Mouse (Mus musculus) limb, embryonic 12.5 days (tissue): ENCODE measurements around the gene Slc6a18. TPM values are rescaled to one million over a fixed set of nuclear protein-coding genes. Genes with fewer than 3 reads are reported as not detected.
A peak's percentile ranks its signal among the peaks of the same experiment; 100 is the strongest.

ENCODE experiments used
- ATAC-seq: fragments of 200-750 bp; cut with Nextera tagmentation; 2 replicates; pipeline ENCODE4 v1.8.0; 2017; ENCODE audit warnings: low read depth, moderate TSS enrichment; ENCODE audit not compliant: insufficient number of reproducible peaks, insufficient read depth, low FRiP score, low TSS enrichment
- H3K27ac ChIP-seq: fragments of 300-500 bp; sonication (generic); 2 replicates; pipeline ENCODE4 v1.5.1; 2016; ENCODE audit warnings: mild to moderate bottlenecking, moderate library complexity
- H3K27me3 ChIP-seq: fragments of 300-500 bp; sonication (generic); 2 replicates; pipeline ENCODE4 v1.6.1; 2016; ENCODE audit warnings: mild to moderate bottlenecking, moderate library complexity
- H3K36me3 ChIP-seq: fragments of 300-500 bp; sonication (generic); 2 replicates; pipeline ENCODE4 v1.6.1; 2016; ENCODE audit warnings: mild to moderate bottlenecking, moderate library complexity
- H3K4me1 ChIP-seq: fragments of 300-500 bp; sonication (generic); replicated peaks from 2 replicates; pipeline ENCODE4 v1.6.1; 2016
- H3K4me2 ChIP-seq: fragments of 300-500 bp; sonication (generic); 2 replicates; pipeline ENCODE4 v1.6.1; 2016; ENCODE audit warnings: mild to moderate bottlenecking, moderate library complexity
- H3K4me3 ChIP-seq: fragments of 300-500 bp; sonication (generic); replicated peaks from 2 replicates; pipeline ENCODE4 v1.5.1; 2016; ENCODE audit warnings: mild to moderate bottlenecking
- H3K9ac ChIP-seq: fragments of 300-500 bp; sonication (generic); replicated peaks from 2 replicates; pipeline ENCODE4 v1.6.1; 2016; ENCODE audit warnings: mild to moderate bottlenecking, moderate library complexity
- H3K9me3 ChIP-seq: fragments of 300-500 bp; sonication (generic); 2 replicates; pipeline ENCODE4 v1.6.1; 2016; ENCODE audit warnings: mild to moderate bottlenecking, moderate library complexity
- WGBS: fragments of 180-500 bp; shearing (Covaris S2); methylation state at CpG from one replicate; pipeline ENCODE4 v1.1.7; 2016; 5-methylcytosine and 5-hydroxymethylcytosine counted together
- polyA plus RNA-seq: library from polyadenylated mRNA; unstranded; fragments of >200 nt; fragmentation: Nextera tagmentation; extraction: Ambion mirVana; gene quantifications from 2 replicates; pipeline ENCODE4 v1.2.1, GENCODE M21; 2016

The Slc6a18 gene
- polyA plus RNA-seq, 1 experiment from 2014 or later, result not detected

- no peaks in the 10 kb centered on the region for H3K4me1 ChIP-seq
- H3K4me2 ChIP-seq, result no peak overlapping the region
- WGBS, result 90% methylated on average over 4 of the region's 4 CpGs
- H3K9me3 ChIP-seq, result no peaks in the 10 kb centered on the region
- peaks cover 63% of the 10 kb centered on the region for H3K36me3 ChIP-seq
- H3K27me3 ChIP-seq, result no peaks in the 10 kb centered on the region
- no peak overlapping the region for H3K27ac ChIP-seq
- H3K9ac ChIP-seq, result no peak overlapping the region
- no peak for ATAC-seq
- no peak overlapping the region for H3K4me3 ChIP-seq
Observed at GRCm38 (mm10) chr13:73641296-73641695, 36.5 kb downstream of the Slc6a18 start.

GRCm38 (mm10) chr13:73637826-73638225, 40.0 kb downstream of the Slc6a18 start:
- 81% methylated on average over 5 of the region's 6 CpGs for WGBS
- ATAC-seq, result no peak
- Histone ChIP-seq H3K9me3 (no peaks in the 10 kb centered on the region), H3K4me1 (no peaks in the 10 kb centered on the region), H3K4me3 (no peak overlapping the region), H3K36me3 (peaks cover 67% of the 10 kb centered on the region), H3K27ac (no peak overlapping the region), H3K27me3 (no peaks in the 10 kb centered on the region), H3K9ac (no peak overlapping the region), H3K4me2 (no peak overlapping the region)

- Histone ChIP-seq H3K27me3 (no peaks in the 10 kb centered on the region), H3K9me3 (no peaks in the 10 kb centered on the region), H3K4me1 (peaks cover 22% of the 10 kb centered on the region), H3K4me2 (no peak overlapping the region), H3K9ac (no peak overlapping the region), H3K4me3 (no peak overlapping the region), H3K36me3 (peaks cover 66% of the 10 kb centered on the region), H3K27ac (no peak overlapping the region)
- WGBS, result 94% methylated on average over 3 of the region's 3 CpGs
- ATAC-seq, result no peak
Observed at GRCm38 (mm10) chr13:73631837-73632236, 46.0 kb downstream of the Slc6a18 start.

- Histone ChIP-seq H3K4me2 (no peak overlapping the region), H3K27ac (no peak overlapping the region), H3K4me3 (no peak overlapping the region), H3K27me3 (no peaks in the 10 kb centered on the region), H3K36me3 (peaks cover 37% of the 10 kb centered on the region), H3K9ac (no peak overlapping the region), H3K9me3 (no peaks in the 10 kb centered on the region), H3K4me1 (peaks cover 22% of the 10 kb centered on the region)
- 90% methylated on average over 11 of the region's 11 CpGs for WGBS
- ATAC-seq, result no peak
Observed at GRCm38 (mm10) chr13:73628586-73629113, 49.2 kb downstream of the Slc6a18 start.

GRCm38 (mm10) chr13:73626745-73627549, 50.9 kb downstream of the Slc6a18 start, which contains the start of gene Tert:
Gene Tert, plus strand, starts transcription at chr13:73626911.
- peaks cover 31% of the 10 kb centered on the region for H3K36me3 ChIP-seq
- no peaks in the 10 kb centered on the region for H3K9me3 ChIP-seq
- peak within 1 kb of the TSS; percentile 69 for H3K4me3 ChIP-seq
- no peaks in the 10 kb centered on the region for H3K27me3 ChIP-seq
- H3K4me1 ChIP-seq, result peaks cover 22% of the 10 kb centered on the region
- peak within 1 kb of the TSS; percentile 82 for H3K9ac ChIP-seq
- 8% methylated on average over 47 of the region's 47 CpGs for WGBS
- peak within 1 kb of the TSS; percentile 45; the same call in 1 of the 2 replicates for H3K27ac ChIP-seq
- peak; percentile 85 for ATAC-seq
- H3K4me2 ChIP-seq, result peak within 1 kb of the TSS; percentile 91

- H3K27me3 ChIP-seq, result no peaks in the 10 kb centered on the region
- WGBS, result 43% methylated on average over 6 of the region's 6 CpGs
- H3K9me3 ChIP-seq, result no peaks in the 10 kb centered on the region
- H3K36me3 ChIP-seq, result peaks cover 37% of the 10 kb centered on the region
- H3K27ac ChIP-seq, result no peak overlapping the region
- peak overlapping the region; percentile 91 for H3K4me2 ChIP-seq
- ATAC-seq, result peak; percentile 60; the same call in 1 of the 2 replicates
- peak overlapping the region; percentile 82; the same call in 1 of the 2 replicates for H3K9ac ChIP-seq
- H3K4me3 ChIP-seq, result peak overlapping the region; percentile 69
- H3K4me1 ChIP-seq, result peaks cover 22% of the 10 kb centered on the region
Observed at GRCm38 (mm10) chr13:73626410-73626744, 51.4 kb downstream of the Slc6a18 start.

- H3K4me1 ChIP-seq, result no peaks in the 10 kb centered on the region
- ATAC-seq, result no peak
- no peaks in the 10 kb centered on the region for H3K9me3 ChIP-seq
- 73% methylated on average over 6 of the region's 6 CpGs for WGBS
- no peak overlapping the region for H3K4me3 ChIP-seq
- peaks cover 65% of the 10 kb centered on the region for H3K36me3 ChIP-seq
- no peak overlapping the region for H3K27ac ChIP-seq
- no peak overlapping the region for H3K4me2 ChIP-seq
- no peaks in the 10 kb centered on the region for H3K27me3 ChIP-seq
- no peak overlapping the region for H3K9ac ChIP-seq
Observed at GRCm38 (mm10) chr13:73620637-73621036, 57.2 kb downstream of the Slc6a18 start.

- no peaks in the 10 kb centered on the region for H3K27me3 ChIP-seq
- no peak for ATAC-seq
- no peak overlapping the region for H3K4me3 ChIP-seq
- no peaks in the 10 kb centered on the region for H3K9me3 ChIP-seq
- H3K4me2 ChIP-seq, result no peak overlapping the region
- 94% methylated on average over 5 of the region's 5 CpGs for WGBS
- H3K27ac ChIP-seq, result no peak overlapping the region
- H3K36me3 ChIP-seq, result peaks cover 87% of the 10 kb centered on the region
- no peak overlapping the region for H3K9ac ChIP-seq
- H3K4me1 ChIP-seq, result no peaks in the 10 kb centered on the region
Observed at GRCm38 (mm10) chr13:73618406-73618805, 59.4 kb downstream of the Slc6a18 start.

Other genes with a start within 250 kb of the Slc6a18 start
- gene Lpcat1, start 210.8 kb downstream of the Slc6a18 start, polyA plus RNA-seq, result 61.2 and 61.7 TPM in 2 replicates
- 0.10 and 0.15 TPM in 2 replicates for gene Slc6a3, start 141.3 kb downstream of the Slc6a18 start, polyA plus RNA-seq
- gene Clptm1l, start 74.0 kb downstream of the Slc6a18 start, polyA plus RNA-seq, result 116 and 121 TPM in 2 replicates
- gene Tert, start 51.1 kb downstream of the Slc6a18 start, polyA plus RNA-seq, result 10.6 and 13.3 TPM in 2 replicates
- gene Slc6a19, start 26.8 kb upstream of the Slc6a18 start, polyA plus RNA-seq, result not detected in 2 replicates
- 42.7 and 48.4 TPM in 2 replicates for gene Slc12a7, start 55.1 kb upstream of the Slc6a18 start, polyA plus RNA-seq
- 57.5 and 61.6 TPM in 2 replicates for gene Nkd2, start 169.6 kb upstream of the Slc6a18 start, polyA plus RNA-seq